Mouse (Mus musculus) left cerebral cortex, postnatal 14 days (tissue): ENCODE measurements around the gene Fbxl18. TPM values are rescaled to one million over a fixed set of nuclear protein-coding genes. Genes with fewer than 3 reads are reported as not detected.

Experiments used
- DNase-seq, 2 experiments: peaks; one replicate each; pipeline ENCODE4 v3.0.0; 2021 to 2022; ENCODE audit warnings: low spot score in 2 of 2, mixed read lengths in 1 of 2
- intact Hi-C: fragments of 180-260 bp; cut with DNase I; formaldehyde crosslinking; loops from one replicate; pipeline ENCODE4 v1.15.1; 2025
- total RNA-seq, 2 experiments: library from RNA; stranded (reverse); gene quantifications; 2 replicates each; pipeline ENCODE4 v1.2.3; 2021

The Fbxl18 gene
- total RNA-seq, 2 experiments from 2014 or later = 34.2 to 34.4 TPM

DNA sequence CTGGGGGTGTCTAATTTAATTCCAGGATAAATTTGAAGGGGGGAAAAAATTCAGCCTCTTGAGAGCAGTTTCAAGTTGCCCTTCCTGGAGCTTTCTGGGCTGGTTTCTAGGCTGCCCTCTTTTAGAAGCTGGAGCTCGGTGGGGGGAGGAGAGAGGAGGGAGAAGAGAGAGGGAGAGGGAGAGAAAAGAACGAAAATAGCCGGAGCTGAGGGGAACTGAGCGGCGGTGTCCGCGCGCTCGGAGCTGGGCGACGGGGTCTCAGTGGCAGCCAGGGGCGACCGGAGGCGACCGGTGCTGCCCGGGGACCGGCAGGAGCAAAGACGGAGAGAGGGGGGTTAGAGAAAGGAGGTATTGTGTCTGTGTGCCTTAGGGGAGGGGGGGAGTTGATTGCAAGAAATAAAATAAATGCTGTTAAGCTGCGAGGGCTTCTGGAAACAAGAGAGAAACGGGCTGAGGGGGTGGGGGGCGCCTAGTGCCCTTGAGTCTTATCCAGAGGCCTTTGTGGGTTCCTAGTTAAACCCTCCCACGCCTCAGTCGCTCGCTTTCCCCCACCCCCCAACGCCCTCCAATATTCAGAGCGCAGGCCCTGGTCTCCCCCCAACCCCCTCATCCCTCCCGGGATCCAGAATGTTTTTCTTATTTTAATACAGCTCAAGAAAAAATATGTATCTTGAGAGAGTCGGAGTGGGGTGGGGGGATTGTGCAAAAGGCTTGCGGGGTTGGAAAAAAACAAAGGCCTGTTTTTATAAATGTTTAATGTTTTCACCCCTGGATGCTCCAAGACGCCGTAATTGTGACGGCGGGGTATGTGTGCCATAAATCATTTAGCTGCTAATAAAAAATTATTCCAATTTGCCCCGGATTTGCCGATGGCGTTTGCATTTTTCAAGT, 75.6 kb downstream of the Fbxl18 start:
- intact Hi-C loops = loop anchor here (5.0 kb wide), 2 partner anchors 58 to 143 kb away; partner anchors contain the start of gene Fscn1

GRCm38 (mm10) chr5:142818435-142819360, 76.5 kb downstream of the Fbxl18 start:
- peak in 1 of 2 experiments; percentile 67 for DNase-seq
- intact Hi-C loops = loop anchor here (5.0 kb wide), 1 partner anchor 144 kb away; the partner anchor contains the start of gene Fscn1

More for the DNA sequence above, 75.6 kb downstream of the Fbxl18 start:
- DNase-seq = peak; percentile 83 to 90

DNA sequence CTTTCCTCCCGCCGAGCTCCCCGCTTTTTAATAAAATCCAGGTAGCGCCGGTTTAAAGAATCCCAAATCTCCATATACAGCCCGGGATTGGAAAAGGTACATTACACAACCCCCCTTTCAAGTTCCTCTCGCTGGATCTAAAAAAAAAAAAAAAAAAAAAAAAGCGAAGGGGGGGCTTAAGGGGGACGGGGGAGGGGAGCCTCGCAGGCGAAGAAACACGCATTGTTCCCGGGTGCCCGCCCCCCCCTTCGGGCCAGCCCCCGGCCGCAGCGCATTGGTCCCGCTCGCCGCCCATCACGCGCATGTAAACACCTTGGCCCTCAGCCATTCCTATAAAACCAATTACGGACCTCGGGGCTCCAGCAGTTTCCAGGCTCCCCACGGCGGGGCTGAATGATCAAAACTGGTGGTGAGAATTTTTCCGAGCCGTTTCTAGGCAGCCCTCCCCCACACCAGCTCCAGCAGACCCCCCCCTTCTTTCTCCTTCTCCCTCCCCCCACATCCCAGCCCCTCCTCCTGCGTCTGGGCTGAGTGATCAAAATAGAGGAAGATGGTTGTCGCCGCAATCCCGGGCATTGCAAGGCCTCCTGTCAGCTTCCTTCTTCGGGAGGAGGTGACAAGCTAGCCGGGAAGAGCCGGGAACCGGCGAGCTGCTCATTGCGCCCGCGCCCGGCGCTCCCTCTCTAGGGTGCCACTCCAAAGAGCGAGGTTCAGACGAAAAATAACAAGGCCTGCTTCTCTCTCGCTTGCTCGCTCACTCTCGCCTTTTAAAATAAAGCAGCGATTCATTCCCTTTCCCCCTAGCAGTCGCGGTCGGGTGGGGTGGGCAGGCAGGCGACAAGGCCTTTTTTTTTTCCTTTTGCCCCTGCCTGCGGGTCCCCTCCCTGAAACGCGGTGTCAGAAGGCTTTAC, 77.4 kb downstream of the Fbxl18 start, which contains the start of gene Tnrc18:
Gene Tnrc18, minus strand, starts transcription at position 139 of the 911 bp plus-strand sequence.
- intact Hi-C loops = loop anchor here (5.0 kb wide), 1 partner anchor 145 kb away; the partner anchor contains the start of gene Fscn1
- peak; percentile 100 for DNase-seq

Other genes starting within 250 kb of the Fbxl18 start
- 10 to 100 TPM; 36.9 to 46.7 TPM for gene Slc29a4, start 202.9 kb downstream of the Fbxl18 start, total RNA-seq
- gene Tnrc18, start 77.8 kb downstream of the Fbxl18 start, total RNA-seq = 100 to 1,000 TPM; 136 to 162 TPM
- gene Actb, start 11.3 kb upstream of the Fbxl18 start, total RNA-seq = 1,000 to 10,000 TPM; 3,011 to 3,018 TPM
- gene Fscn1, start 64.9 kb upstream of the Fbxl18 start, total RNA-seq = 100 to 1,000 TPM; 408 to 429 TPM
- gene Rnf216, start 217.6 kb upstream of the Fbxl18 start, total RNA-seq = 10 to 100 TPM; 38.8 to 41.0 TPM